Mouse (Mus musculus): ENCODE measurements around the gene Kdm4b. TPM values are rescaled to one million over a fixed set of nuclear protein-coding genes. Genes with fewer than 3 reads are reported as not detected.

Gene Kdm4b
- polyA plus RNA-seq, 1 experiment = 31.1 TPM

DNA sequence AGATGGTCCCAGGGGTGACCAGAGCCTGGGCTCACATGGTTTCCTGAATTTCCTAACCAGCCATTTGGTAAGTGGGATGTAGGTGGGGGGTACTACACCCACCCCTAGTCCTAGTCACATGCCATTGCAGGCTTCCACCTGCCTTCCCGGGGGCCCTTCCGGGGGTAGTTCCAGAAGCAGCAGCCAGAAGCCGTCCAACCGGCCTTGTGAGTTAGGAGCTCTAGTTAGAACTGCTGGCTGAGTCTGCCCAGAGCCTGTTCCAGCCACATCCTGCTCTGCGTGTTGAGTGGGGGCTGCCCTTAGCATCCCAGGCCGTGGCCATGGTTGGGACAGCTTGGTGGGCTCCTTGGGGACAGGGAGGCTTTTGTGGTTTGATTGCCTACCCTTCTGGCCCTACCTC lies 17.8 kb upstream of the Kdm4b start:
- peaks cover 74% of the 10 kb centered on the region for H3K36me3 ChIP-seq (replicated peaks; ENCODE audit: low read length)
- H3K4me3 ChIP-seq (replicated peaks) = no peak overlapping the region
- H3K27me3 ChIP-seq (replicated peaks) = no peaks in the 10 kb centered on the region
- TF ChIP-seq FLI1 (IDR thresholded peaks at IDR 0.05; ENCODE audit: low read length) = no peak
- TF ChIP-seq GATA1 (IDR thresholded peaks at IDR 0.05; ENCODE audit: borderline replicate concordance, low read length) = no peak
- no peaks in the 10 kb centered on the region for H3K9me3 ChIP-seq
- H3K4me1 ChIP-seq = peaks cover 59% of the 10 kb centered on the region

DNA sequence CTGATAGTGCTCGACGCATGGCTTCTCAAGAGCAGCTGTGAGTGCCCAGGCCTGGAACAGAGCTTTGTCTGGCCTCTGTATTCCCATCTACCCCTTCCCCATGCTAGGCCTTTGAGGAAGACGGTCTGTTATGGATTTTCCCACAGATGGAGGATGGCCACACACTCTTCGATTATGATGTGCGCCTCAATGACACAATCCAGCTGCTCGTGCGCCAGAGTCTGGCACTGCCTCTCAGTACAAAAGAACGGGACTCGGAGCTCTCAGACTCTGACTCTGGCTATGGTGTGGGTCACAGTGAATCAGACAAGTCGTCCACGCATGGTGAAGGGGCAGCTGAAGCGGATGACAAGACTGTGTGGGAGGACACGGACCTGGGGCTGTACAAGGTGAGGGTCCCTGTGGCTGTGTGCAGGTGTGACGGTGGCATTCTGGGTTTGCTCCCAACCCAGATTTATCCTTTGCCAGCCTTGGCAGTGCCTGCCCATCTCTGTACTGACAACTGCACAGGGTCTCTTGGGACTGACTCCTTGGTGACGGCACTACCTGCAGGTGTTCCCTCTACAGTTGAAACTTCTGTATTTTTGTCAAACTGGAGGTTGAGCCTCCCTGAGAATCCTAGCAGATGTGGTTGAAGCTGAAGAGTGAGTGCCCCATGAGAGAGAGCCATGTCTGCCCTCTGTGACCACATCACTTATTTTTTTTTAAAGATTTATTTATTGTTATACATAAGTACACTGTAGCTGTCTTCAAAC lies 16.5 kb upstream of the Kdm4b start:
- peaks cover 87% of the 10 kb centered on the region for H3K36me3 ChIP-seq (replicated peaks; ENCODE audit: low read length)
- peaks cover 51% of the 10 kb centered on the region for H3K4me1 ChIP-seq
- TF ChIP-seq FLI1 (IDR thresholded peaks at IDR 0.05; ENCODE audit: low read length) (no peak), GATA1 (IDR thresholded peaks at IDR 0.05; ENCODE audit: borderline replicate concordance, low read length) (no peak)
- H3K9me3 ChIP-seq = no peaks in the 10 kb centered on the region
- H3K27me3 ChIP-seq (replicated peaks) = no peaks in the 10 kb centered on the region
- H3K4me3 ChIP-seq (replicated peaks) = no peak overlapping the region

DNA sequence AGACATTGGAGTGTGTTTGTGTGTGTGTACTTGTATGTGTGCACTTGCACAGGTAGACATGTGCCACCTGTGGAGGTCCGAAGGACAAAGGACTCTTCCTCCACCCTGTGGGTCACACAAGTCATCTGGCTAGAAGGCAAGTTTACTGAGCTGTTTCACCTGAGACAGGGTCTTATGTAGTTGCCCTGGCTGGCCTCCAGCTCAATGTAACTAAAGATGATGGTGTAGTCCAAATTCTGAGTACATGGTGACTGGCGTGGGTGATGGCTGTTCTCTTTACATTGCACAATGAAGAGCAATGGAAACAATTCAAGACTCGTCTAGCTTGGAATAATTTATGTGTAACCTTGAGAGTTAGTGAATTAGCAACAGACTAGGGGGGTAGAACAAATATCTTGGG lies 1.4 kb upstream of the Kdm4b start:
- TF ChIP-seq FLI1 (IDR thresholded peaks at IDR 0.05; ENCODE audit: low read length) (no peak), GATA1 (IDR thresholded peaks at IDR 0.05; ENCODE audit: borderline replicate concordance, low read length) (no peak)
- H3K4me1 ChIP-seq = peaks cover 41% of the 10 kb centered on the region
- no peaks in the 10 kb centered on the region for H3K9me3 ChIP-seq
- peak overlapping the region; percentile 42 for H3K4me3 ChIP-seq (replicated peaks)
- H3K36me3 ChIP-seq (replicated peaks; ENCODE audit: low read length) = peaks cover 43% of the 10 kb centered on the region
- H3K27me3 ChIP-seq (replicated peaks) = no peaks in the 10 kb centered on the region

DNA sequence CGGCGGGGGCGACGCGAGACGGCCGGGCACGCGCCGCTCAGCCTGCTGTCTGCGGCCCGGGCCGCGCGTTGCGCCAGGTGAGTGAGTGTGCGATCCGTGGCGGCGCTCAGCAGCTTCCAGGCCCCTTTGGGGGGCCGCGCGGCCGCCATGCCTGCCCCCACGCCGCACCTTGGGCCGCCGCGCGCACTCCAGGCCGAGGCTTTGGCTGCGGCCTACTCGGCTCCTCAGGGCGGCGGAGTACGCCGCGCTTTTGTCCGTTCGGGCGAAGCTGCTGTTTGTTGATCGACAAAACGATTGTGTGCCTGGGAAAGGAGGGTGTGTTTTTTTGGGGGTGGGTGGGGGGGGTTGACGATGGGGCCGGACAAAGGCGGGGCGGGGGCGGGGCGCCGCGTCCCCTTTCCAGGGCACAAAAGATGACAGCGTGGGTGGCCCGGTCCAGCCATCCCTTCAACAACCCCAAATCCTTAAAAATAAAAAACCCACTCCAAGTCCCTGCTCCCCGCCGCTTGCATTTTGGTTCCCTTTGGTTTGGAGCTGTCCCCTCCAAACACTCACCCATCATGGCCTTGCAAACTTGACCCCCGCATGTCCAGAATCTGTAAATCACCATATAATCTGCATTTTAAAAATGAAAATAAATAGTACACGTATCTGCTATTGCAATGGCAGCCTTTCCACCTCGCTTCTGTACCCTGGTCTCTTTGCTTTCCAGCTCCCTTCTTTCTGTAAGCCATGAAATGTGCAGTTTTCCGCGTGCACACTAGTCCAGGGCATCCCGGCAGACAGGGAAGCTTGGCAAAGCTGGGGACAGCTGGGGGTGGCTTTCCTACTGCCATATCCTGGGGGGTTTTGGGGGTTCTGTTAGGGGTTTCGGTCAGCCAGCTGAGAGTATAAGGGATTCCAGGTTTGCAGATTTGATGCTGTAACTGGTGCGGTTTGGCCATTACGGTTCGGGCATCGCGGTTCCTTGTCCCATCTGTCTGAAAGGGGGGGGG lies 588 bp downstream of the Kdm4b start:
- H3K4me3 ChIP-seq (replicated peaks) = peak overlapping the region; percentile 96
- TF ChIP-seq GATA1 (IDR thresholded peaks at IDR 0.05; ENCODE audit: borderline replicate concordance, low read length) = no peak
- no peak for TF ChIP-seq FLI1 (IDR thresholded peaks at IDR 0.05; ENCODE audit: low read length)
- peaks cover 61% of the 10 kb centered on the region for H3K4me1 ChIP-seq
- peaks cover 38% of the 10 kb centered on the region for H3K36me3 ChIP-seq (replicated peaks; ENCODE audit: low read length)
- no peaks in the 10 kb centered on the region for H3K27me3 ChIP-seq (replicated peaks)
- no peaks in the 10 kb centered on the region for H3K9me3 ChIP-seq

DNA sequence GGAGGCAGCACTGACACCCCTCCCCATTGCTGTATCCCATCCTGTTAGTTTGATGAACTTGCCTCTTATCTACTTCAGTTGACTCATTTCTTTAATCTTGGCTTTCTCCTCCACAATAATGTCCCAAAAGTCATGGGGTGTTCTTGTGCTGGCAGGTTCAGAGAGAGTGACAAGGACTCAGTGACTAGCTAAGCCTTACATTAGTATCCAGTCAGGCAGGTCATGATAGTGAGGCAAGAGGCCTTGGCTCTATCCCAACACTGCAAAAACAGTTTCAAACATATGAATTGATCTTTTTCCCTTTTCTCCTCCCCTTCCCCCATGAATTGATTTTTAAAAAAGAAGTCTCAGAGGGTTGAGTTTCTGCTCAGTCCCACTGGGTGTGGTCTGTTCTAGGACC lies 3.4 kb downstream of the Kdm4b start:
- Histone ChIP-seq H3K4me3 (replicated peaks) (peak overlapping the region; percentile 60), H3K4me1 (peaks cover 86% of the 10 kb centered on the region), H3K9me3 (no peaks in the 10 kb centered on the region), H3K36me3 (replicated peaks; ENCODE audit: low read length) (peaks cover 33% of the 10 kb centered on the region), H3K27me3 (replicated peaks) (no peaks in the 10 kb centered on the region)
- TF ChIP-seq FLI1 (IDR thresholded peaks at IDR 0.05; ENCODE audit: low read length) (no peak), GATA1 (IDR thresholded peaks at IDR 0.05; ENCODE audit: borderline replicate concordance, low read length) (no peak)

DNA sequence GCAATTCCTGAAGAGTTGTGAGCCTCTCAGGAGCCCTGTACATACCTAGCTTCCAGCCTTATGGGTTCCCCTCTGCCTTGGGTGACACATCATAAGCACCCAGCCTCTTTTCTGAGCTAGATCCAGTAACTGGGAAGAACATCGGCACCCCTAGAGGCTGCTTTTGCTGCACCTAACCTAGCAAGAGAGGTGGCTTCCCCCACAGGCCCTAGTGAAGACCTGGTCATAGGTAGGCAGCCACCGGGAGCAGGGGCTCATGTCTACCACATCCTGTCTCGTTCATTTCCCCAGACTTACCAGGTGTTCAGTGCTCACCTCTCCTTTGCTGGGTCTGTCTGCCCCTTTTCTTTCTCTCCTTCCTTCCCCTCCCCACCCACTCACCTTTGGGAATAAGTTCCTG lies 4.5 kb downstream of the Kdm4b start:
- TF ChIP-seq FLI1 (IDR thresholded peaks at IDR 0.05; ENCODE audit: low read length) (no peak), GATA1 (IDR thresholded peaks at IDR 0.05; ENCODE audit: borderline replicate concordance, low read length) (no peak)
- H3K27me3 ChIP-seq (replicated peaks) = no peaks in the 10 kb centered on the region
- H3K4me1 ChIP-seq = peaks cover 87% of the 10 kb centered on the region
- no peak overlapping the region for H3K4me3 ChIP-seq (replicated peaks)
- H3K36me3 ChIP-seq (replicated peaks; ENCODE audit: low read length) = peaks cover 39% of the 10 kb centered on the region
- no peaks in the 10 kb centered on the region for H3K9me3 ChIP-seq

DNA sequence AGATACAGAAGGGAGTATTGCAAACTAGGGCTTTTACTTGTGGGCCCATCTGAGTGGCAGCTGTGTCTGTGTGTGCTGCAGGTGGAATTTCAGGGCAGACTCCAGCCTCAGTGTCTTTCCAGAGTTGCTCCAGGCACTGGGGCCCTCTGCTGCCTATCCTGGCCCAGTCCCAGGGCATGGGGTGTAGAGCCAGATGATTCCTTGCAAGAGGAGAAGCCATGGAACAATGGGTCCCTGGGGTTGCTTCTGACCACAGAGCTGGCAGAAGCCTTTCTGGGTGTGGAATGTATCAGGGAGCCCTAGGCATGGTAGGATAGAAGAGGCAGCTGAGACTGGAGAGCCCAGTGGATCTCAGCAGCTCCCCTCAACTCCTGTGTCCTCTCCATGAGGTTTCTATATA lies 5.4 kb downstream of the Kdm4b start:
- peaks cover 96% of the 10 kb centered on the region for H3K4me1 ChIP-seq
- no peaks in the 10 kb centered on the region for H3K27me3 ChIP-seq (replicated peaks)
- peaks cover 46% of the 10 kb centered on the region for H3K36me3 ChIP-seq (replicated peaks; ENCODE audit: low read length)

DNA sequence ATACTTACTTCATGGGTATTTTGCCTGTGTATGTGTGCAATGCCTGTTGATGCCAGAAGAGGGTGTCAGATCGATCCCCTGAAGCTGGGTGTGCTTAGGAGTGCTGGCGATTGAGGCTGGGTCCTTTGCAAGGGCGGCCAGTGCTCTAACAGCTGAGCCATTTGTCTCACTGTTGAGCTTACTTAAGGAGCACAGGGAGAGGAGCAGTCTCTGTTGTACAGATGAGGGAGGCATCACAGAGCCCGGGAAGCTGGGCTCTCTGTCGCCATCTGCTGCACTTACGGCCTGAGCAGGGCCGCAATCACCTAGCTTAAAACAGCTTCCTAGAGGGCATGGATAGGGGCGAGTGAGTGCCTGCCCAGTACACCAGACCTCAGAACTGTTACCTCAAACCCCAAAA lies 7.1 kb downstream of the Kdm4b start:
- Histone ChIP-seq H3K36me3 (replicated peaks; ENCODE audit: low read length) (peaks cover 46% of the 10 kb centered on the region), H3K4me1 (peaks cover 98% of the 10 kb centered on the region), H3K4me3 (replicated peaks) (no peak overlapping the region), H3K9me3 (no peaks in the 10 kb centered on the region), H3K27me3 (replicated peaks) (no peaks in the 10 kb centered on the region)
- no peak for TF ChIP-seq FLI1 (IDR thresholded peaks at IDR 0.05; ENCODE audit: low read length)
- TF ChIP-seq GATA1 (IDR thresholded peaks at IDR 0.05; ENCODE audit: borderline replicate concordance, low read length) = no peak

More for the DNA sequence above, 5.4 kb downstream of the Kdm4b start:
- H3K4me3 ChIP-seq (replicated peaks) = no peak overlapping the region
- H3K9me3 ChIP-seq = no peaks in the 10 kb centered on the region
- TF ChIP-seq GATA1 (IDR thresholded peaks at IDR 0.05; ENCODE audit: borderline replicate concordance, low read length) (no peak), FLI1 (IDR thresholded peaks at IDR 0.05; ENCODE audit: low read length) (no peak)

DNA sequence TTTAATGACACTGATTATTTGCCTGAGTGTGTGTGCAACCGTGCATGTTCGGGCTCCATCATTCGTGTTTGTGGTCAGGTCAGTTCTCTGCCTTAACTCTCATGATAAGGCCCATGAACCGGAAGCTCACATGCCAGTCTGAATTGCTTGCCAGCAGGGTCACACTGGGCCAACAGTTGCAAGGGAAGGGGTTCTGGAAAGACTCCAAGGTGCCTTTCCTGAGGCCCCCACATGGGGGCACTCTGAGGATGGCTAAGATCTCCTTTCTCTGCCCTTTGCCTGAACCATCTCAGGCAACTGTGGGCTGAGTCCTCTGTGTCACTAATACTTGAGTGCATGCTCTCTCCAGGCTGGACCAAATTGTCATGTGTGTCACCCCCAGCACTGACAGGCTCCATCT lies 11.3 kb downstream of the Kdm4b start:
- peaks cover 98% of the 10 kb centered on the region for H3K4me1 ChIP-seq
- H3K27me3 ChIP-seq (replicated peaks) = no peaks in the 10 kb centered on the region
- H3K9me3 ChIP-seq = no peaks in the 10 kb centered on the region
- peaks cover 33% of the 10 kb centered on the region for H3K36me3 ChIP-seq (replicated peaks; ENCODE audit: low read length)
- TF ChIP-seq FLI1 (IDR thresholded peaks at IDR 0.05; ENCODE audit: low read length) (no peak), GATA1 (IDR thresholded peaks at IDR 0.05; ENCODE audit: borderline replicate concordance, low read length) (no peak)
- peak overlapping the region; percentile 40 for H3K4me3 ChIP-seq (replicated peaks)

DNA sequence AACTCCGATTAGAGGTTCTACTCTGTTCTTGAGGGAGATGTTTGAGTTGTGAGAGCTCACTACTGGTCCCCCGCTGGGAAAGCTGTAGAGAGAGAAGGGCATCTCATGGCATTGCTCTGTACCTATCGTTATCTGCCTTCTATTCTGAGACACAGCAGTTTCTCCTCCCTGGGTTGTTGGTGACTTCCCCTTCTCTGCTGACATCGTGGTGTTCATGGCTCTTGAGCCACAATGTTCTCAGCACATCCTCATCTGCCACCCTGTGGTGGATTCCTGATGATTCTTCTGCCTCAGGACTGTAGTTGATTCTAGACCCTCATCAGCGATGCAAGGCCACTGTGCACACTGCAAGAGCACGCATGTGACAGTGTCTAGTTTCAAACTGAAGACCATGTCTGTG lies 11.9 kb downstream of the Kdm4b start:
- peaks cover 98% of the 10 kb centered on the region for H3K4me1 ChIP-seq
- no peaks in the 10 kb centered on the region for H3K9me3 ChIP-seq
- H3K27me3 ChIP-seq (replicated peaks) = no peaks in the 10 kb centered on the region
- peaks cover 30% of the 10 kb centered on the region for H3K36me3 ChIP-seq (replicated peaks; ENCODE audit: low read length)
- H3K4me3 ChIP-seq (replicated peaks) = peak overlapping the region; percentile 70
- no peak for TF ChIP-seq FLI1 (IDR thresholded peaks at IDR 0.05; ENCODE audit: low read length)
- no peak for TF ChIP-seq GATA1 (IDR thresholded peaks at IDR 0.05; ENCODE audit: borderline replicate concordance, low read length)
